Mouse (Mus musculus): ENCODE data around the gene Apoa2.

GRCm38 (mm10) chr1:171193093-171193840, 31.6 kb upstream of the Apoa2 start:
- TF ChIP-seq CTCF (IDR thresholded peaks at IDR 0.05; ENCODE audit: insufficient read depth, low read length) = no peak
- no peak for TF ChIP-seq POLR2A (IDR thresholded peaks at IDR 0.05; ENCODE audit: borderline replicate concordance, extremely low read depth, low read depth, low read length)
